Mouse (Mus musculus) regulatory T cell (primary cell): Measurements from ENCODE around the gene Pitpnc1.

Experiments
- in situ Hi-C: fragments of 300-600 bp; cut with MboI, MseI; formaldehyde crosslinking; loops from one replicate; pipeline ENCODE4 v1.15.1; 2025; ENCODE audit warnings: high pct_unique_total_duplicates

Pitpnc1 gene

DNA sequence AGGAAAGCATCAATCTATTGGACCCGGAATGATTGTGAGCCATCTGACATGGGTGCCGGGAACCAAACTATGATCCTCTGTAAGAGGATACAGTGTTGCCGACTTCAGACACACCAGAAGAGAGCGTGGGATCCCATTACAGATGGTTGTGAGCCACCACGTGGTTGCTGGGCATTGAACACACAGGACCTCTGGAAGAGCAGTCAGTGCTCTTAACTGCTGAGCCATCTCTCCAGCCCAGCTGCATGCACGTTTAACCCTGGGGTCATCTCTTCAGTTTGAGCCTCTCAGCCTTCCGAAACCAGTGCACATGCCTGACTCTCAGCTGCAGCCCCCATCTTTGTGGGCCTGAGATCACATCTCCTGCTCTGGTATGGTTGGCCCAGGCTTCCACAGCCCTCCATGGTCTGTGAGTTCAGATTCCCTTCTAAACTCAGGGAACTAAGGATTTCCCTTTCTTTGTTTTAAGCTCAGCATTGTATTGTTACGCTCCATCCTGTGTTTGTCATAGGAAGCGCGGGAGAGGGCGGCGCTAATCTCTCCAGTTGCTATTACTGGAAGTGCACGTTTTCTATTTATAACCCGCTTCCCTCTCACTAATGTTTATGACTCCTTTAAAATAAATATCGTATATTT lies 135.5 kb downstream of the Pitpnc1 start:
- in situ Hi-C loops, result no loop called here

DNA sequence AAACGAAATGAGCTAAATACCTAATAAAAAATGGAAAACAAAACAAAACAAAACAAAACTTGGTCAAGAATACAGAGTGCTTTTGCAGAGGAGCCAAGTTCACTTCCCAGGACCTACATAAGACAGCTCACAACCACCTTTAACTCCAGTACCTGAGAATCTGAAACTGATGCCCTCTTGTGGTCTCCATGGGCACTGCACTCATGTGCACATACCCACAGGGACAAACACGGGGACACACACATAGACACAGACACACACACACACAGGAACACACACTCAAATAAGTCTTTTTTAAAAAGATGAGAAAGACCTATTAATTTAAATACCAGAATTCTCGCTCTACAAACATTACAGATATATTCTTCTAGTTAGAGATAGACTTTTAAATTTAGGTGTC lies 137.6 kb downstream of the Pitpnc1 start:
- in situ Hi-C loops, result no loop called here

DNA sequence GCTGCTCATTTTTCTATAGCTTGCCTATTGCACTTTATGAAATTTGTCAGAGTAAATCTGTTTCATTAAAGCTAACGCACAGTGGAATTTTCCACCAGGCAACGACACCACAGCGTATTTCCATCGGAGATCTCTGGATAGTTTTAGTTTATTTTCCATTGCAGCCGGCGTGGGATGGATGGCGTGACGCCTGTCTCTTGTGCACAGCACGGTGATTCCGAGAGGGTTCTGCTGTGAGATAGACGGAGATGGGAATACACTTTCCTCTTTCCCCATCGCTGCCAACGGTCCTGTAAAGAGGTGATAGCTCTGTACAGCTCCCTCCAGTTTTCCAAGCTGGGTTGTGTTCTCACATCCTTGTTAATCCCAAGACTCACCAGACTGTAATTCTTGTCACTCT lies 138.2 kb downstream of the Pitpnc1 start:
- in situ Hi-C loops, result no loop called here

DNA sequence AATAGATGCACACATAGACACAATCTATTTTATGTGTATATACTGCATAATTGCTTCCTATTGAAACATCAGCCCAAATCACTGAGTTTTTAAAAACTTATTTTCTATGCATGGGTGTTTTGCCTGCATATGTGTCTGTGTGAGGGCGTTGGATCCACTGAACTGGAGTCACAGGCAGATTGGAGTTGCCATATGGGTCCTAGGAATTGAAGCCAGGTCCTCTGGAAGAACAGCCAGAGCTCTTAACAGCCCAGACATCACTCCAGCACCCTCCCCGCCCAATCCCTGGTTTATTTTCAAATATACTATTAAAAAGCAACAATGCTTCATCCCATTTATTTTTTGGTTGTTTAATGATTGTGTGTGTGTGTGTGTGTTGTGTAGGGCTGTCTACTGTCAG lies 139.1 kb downstream of the Pitpnc1 start:
- in situ Hi-C loops, result no loop called here

DNA sequence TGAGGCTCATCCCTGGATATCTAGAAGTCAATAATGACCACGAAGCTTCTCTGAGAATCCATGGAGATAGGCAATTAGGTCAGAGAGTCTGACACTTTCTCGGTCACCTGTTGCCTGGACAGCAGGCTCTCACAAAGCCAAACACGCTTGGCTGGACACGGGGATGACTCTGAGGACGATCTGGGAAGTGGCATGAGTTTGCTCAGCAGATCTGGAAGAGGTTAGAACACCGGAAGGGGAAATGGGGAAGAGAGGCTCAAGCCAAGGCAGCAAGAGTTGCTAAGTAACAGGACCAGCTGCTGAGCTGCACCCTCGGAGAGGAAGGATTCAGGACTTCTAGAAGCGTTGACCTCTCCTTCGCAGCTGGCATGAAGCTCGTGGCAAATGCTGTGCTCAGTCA lies 143.2 kb downstream of the Pitpnc1 start:
- in situ Hi-C loops, result no loop called here

DNA sequence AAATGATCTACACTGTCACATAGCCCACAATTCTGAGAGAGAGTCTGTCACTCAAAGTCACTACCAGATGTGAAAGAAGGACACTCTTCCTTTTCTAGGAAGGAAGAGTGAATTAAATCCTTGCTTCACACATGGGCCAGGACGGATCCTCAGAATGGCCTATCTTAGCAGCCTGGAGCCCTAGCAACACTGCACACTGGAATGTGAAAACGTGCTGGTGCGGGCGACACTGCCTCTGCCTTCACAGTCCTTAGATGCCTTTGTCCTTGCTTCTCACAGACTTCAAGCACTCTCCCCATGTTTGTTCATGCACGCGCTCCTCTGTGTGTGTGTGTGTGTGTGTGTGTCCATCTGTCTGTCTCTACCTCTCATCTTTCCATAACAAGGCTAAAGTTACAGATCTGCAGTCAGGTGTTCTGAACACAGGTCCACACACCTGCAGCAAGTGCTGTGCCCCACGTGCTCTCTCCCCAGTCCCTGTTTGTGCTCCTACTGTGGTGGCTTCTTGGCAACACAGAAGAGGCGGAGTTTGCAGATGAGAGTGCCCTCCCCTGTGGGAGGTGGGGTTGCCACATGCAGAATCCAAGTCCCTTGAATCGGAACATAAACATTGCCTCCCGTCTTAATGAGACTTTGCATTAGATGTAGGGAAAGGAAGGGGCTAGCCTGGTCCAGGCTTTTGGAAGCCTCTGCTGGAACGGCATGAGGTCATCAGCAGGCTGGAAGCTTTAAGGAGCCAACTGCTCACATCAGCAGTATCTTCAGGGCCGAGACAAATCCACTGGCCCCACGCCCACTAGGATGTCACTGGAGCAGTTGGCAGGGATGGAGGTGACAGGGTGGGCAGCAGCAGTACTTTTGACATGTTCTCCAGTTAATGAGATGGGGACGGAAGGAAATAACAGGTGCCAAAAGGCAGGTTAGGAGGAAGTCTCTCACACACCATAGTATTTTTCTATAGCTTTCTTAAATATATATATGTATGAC lies 144.5 kb downstream of the Pitpnc1 start:
- in situ Hi-C loops, result no loop called here

DNA sequence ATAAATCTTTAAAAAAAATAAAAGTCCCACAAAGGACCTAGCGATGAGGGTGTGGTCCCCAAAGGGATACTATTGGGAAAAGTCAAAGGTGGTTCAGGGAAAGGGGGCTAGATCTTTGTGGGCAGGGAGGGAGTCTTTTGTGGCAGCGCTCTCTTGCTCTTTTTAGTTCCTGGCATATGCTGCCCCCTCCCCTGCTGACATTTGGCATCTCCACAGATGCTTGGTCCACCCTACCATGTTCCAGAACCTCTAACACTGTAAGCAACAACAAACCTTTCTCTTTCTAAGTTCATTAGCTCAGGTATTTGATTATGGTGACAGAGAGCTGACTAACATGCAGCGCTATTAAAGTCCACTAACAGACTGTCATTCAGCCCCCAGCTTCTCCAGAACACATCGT lies 145.3 kb downstream of the Pitpnc1 start:
- in situ Hi-C loops, result no loop called here

DNA sequence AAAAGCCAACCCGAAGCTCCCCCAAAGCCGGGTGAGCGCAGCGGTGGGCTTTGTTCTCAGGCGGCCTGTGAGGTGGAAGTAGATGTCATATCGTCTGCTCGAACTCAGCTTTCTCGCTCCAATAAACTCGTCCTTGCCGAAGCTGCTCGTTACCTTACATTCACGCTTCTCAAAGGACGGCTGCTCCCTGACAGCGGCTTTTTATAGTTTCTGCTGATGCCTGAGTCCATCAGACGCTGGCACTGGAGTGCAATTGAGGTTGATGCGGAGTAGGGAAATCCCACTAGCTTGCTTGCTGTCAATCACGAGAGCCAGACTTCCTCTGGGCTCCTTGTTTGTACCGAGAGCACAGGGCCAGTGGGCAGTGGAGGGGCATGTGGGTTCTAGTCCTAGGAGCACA lies 147.3 kb downstream of the Pitpnc1 start:
- in situ Hi-C loops, result no loop called here

DNA sequence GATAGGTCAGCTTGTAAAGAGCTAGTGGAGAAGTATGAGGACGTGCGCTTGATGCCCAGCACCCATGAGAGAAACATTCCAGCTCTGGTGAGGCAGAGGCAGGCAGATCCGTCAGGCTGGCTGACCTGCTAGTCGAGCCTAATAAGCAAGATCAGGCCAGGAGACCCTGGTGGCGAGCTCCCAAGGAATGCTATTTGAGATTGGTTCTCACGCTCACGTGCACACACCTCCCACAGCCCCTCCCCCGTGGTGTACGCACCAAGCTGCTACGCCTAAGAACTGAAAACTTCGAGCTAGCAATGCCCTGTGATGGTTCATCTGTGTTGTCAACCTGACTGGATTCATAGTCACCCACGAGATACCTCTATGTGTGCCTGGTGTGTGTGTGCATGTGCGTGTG lies 148.3 kb downstream of the Pitpnc1 start:
- in situ Hi-C loops, result no loop called here

DNA sequence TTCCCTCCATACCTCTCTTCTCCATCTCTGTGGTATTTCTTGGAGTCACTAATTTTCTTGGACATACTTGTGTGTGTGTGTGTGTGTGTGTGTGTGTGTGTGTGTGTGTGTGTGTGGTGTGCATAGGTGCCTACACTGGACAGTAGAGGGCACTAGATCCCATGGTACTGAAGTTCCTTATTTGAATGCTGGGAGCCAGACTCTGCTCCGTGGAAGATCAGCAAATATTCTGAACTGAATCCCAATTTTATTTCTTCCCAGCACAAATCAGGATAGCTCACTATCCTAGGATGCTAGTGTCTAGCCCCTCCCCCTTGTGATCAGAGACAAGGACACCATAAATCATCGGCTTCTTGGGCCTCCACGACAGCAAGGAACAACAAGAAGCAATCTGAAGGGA lies 148.7 kb downstream of the Pitpnc1 start:
- in situ Hi-C loops, result no loop called here

DNA sequence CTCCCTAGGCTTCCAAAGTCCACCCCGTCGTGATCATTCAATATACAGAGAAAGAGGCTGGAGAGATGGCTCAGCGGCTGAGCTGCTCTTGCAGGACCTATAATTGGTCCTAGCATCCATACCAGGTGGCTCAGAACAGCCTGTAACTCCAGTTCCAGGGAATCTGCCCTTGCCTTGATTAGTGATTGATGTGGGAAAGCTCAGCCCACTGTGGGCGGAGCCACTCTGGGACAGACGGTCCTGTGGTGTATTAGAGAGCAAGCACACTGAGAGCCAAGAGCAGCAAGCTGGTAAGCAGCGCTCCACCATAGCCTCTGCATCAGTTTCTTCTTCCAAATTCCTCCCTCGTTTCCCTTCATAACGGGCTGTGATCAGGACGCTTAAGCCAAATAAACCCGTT lies 150.6 kb downstream of the Pitpnc1 start:
- in situ Hi-C loops, result no loop called here

DNA sequence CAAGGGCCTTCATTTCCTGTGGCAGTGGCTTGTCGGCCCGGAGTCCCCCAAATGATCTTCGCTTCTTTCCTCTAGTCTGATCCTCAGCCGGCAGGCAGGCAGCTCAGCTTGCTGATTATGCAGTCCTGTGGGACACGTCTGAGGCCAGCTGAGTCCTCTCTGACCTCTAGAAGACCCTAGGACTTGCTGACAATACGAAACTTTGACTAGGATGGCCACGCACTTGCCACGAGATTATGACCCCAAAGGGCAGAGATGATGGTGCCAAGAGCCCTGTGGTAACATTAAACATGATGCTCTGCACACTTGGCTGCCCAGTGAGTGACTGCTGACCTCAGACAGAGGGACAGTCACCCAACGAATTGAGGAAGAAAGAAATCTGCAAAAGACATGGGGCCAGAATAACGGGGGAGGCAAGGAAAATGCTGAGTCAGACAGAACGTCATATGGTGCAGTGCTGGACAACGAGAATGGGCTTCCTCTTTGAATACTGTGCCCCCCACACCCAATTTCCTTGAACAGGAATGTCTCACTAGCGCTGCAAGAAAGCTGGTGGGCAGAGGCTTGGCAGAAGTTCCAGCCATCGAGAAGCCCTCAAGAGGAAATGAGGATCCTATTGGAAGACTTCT lies 152.7 kb downstream of the Pitpnc1 start:
- in situ Hi-C loops, result no loop called here

DNA sequence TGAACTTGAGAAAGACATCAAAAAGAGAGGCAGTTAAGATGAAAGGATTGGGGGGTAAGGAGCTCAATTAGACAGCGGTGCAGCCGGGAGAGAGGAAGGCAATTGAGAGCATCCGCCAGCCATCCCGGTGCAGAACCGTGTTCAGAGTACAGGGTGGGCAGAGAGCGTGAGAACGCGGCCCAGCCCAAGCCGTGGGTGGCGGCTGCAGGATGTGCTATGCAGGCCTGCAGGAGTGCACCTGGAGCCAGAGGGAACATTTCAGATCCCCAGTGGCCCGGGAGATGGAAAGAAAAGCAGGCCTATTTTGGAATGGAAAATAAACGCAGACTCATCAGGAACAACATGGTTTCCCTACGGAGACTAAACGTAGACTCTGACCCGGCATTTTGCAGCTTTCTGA lies 155.0 kb downstream of the Pitpnc1 start:
- in situ Hi-C loops, result no loop called here

DNA sequence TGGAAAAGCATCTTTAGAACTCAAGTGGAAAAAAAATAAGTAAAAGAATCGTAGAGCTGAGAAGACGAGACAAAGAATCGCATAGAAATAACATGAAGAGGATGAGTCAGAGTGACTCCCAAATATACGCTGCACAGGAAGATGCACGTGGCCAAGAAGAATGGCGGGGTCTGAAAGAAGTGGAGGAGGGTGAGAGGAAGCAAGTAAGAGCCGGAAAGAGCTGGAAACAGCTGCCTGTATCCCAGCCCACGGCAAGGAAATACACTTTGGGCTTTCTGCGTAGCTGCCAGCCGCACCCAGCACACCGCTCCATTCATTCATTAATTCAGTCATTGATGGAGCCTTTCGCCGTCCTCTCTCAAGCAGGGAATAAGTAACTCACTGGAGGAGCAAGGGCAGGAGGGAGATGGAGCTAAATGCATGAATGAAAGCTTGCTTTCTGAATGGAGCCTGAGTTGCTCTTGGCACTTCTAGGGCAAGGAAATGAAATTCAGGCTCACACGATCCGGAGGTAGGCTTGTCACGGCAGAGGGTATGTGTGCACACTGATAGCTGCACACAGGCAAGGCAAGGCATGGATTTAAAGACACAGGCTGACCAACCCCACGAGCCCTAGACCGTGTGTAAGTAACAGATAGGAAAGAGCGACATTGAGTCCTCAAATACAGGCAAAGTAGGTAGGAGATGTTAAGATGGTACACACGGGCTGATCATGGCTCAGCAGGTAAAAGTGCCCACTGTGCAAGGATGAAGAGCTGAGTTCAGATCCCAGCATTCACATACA lies 160.0 kb downstream of the Pitpnc1 start:
- in situ Hi-C loops, result no loop called here

DNA sequence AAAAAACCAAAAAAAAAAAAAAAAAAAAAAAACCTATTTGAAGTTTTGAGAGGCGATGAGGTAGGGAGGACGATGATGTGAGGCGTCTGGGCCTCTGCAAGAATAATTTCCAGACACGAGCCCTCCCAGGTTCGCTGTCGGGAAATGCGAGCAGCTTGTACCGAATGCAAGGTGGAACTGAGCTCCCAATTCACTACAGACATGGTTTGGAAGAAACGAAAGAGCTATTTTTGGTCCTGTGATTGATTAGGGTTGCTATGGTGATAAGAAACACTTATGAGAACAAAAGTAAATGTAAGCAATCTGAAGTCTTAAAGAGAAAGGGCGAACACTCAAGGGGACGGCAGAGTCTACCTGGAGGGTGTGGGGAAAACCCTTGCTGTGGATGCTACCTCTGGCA lies 164.3 kb downstream of the Pitpnc1 start:
- in situ Hi-C loops, result loop anchor here (5.0 kb wide), 1 partner anchor 79 kb away; no protein-coding TSS in a partner anchor

DNA sequence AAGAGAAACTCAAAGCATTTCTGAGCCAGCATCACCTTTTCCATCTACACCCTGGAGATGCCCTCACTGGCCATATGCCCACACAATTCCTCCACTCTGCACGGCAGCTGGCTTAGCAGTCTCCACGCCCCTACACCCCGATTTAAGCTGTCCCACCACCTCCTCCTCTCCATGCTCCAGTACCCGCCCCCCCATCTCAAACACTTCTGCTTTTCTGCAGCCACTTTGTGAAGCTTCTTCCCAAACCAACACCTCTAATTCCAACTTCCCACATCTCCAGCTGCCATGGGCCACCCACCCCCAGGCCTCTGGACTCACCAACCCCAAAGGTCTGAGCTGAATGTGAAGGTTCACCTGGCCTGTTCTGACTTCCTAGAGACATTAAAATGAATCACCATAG lies 168.4 kb downstream of the Pitpnc1 start:
- in situ Hi-C loops, result no loop called here

DNA sequence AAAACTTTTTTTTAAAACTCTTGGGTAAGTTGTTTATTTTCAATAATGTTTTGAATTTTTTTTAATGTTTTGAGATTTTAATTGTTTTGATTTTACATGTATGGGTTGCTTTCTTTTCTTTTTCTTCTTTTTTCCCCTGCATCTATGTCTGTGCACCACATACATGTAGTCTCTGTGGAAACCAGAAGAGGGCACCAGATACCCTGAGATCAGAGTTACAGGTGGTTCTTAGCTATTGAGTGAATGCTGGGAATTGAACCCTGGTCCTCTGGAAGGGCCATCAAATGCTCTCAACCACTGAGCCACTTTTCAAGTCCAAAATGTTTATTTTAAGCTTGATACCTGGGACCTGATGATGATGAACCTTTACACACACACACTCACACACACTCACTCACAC lies 170.3 kb downstream of the Pitpnc1 start:
- in situ Hi-C loops, result no loop called here

DNA sequence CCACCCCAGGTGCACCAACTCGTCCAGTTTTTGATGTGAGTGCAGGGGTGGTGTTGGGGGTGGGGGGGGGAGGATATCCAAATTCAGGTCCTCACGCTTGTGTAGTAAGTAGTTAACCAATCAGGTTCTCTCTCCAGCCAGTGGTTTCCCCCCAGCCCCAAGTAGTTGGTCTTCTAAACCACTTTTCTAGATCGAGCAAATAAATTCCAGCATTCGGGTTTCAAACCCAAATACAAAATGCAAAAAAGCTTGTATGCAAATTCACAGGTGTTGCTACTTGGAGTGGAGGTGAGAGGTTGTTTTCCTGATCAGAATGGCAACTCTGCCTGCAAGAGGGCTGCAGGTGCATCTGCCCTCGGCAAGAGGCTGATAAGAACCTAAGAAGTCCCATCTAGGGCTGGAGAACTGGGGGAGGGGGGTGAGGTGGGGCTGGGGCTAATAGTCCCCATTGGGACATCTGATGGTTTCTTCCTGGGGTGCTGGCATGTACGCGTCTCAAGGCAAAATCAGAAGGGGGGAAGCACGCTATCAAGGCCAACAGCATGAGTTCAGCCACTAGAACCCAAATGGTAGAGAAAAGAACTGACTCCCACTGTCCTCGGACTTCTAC lies 170.9 kb downstream of the Pitpnc1 start:
- in situ Hi-C loops, result no loop called here

DNA sequence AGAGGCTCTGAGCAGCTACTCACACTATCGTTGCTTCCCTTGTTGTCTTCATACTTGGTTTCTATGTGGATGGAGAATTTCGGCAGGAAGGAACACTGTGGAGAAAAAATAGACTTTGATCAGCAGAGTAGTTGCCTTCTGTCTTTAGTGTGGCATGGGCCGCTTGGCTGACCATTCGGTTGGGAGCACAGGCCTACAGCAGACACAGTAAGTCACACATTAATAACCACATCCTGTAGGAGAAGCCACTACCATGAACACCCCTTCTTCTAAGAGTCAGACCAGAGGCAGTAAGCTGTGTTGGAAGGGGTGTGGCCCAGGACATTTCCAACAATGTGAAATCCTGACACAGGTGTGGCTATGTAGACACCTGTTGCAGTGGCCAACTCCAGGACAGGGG lies 174.3 kb downstream of the Pitpnc1 start:
- in situ Hi-C loops, result no loop called here

DNA sequence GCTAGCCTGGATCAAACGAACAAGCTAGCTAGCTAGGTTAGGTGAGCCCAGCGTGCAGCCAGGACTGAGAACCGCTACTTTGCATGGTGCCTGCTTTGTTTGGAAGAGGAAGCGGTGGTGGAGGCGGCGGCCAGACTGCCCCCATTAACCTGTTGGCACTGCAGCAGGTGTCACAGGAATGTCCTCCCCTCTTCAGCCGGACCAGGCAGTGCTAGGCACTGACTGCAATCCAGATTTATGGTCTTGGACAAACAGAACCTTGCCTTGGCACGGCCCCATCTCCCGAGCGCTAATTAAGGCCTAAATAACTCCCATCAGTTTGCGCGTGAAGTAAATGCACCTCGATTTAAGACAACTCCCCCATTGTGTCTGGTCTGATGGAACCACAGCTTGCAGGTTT lies 178.5 kb downstream of the Pitpnc1 start:
- in situ Hi-C loops, result no loop called here

DNA sequence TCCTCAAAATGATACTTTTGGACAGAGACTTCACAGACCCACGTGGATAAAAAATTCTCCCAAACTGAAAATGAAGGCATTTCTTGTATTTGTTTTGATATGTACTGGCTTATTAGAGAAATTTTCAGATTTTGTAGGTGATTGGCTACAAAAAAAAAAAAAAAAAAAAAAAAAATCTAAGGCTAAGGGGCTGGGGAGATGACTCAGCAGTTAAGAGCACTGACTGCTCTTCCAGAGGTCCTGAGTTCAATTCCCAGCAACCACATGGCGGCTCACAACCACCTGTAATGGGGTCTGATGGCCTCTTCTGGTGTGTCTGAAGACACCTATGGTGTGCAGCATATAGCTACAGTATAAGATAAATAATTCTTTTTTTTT lies 182.3 kb downstream of the Pitpnc1 start:
- in situ Hi-C loops, result no loop called here
